Mouse (Mus musculus): Measurements from ENCODE around the gene Fbxl12. TPM values are rescaled to one million over a fixed set of nuclear protein-coding genes. Genes with fewer than 3 reads are reported as not detected.

The Fbxl12 gene
- polyA plus RNA-seq, 1 experiment from 2014 or later = 18.3 TPM

GRCm38 (mm10) chr9:20668065-20668464 lies 23.5 kb upstream of the Fbxl12 start:
- H3K4me3 ChIP-seq = no peak overlapping the region
- no peak overlapping the region for H3K27ac ChIP-seq
- peaks cover 19% of the 10 kb centered on the region for H3K36me3 ChIP-seq
- WGBS = 96% methylated on average over 22 of the region's 22 CpGs
- ATAC-seq (ENCODE audit: low FRiP score) = no peak
- no peak overlapping the region for H3K4me2 ChIP-seq (replicated peaks)
- H3K4me1 ChIP-seq = peaks cover 40% of the 10 kb centered on the region
- no peaks in the 10 kb centered on the region for H3K27me3 ChIP-seq
- no peaks in the 10 kb centered on the region for H3K9me3 ChIP-seq (replicated peaks)
- no peak overlapping the region for H3K9ac ChIP-seq

GRCm38 (mm10) chr9:20666510-20667034 lies 22.0 kb upstream of the Fbxl12 start:
- H3K4me1 ChIP-seq = peaks cover 50% of the 10 kb centered on the region
- H3K36me3 ChIP-seq = peaks cover 32% of the 10 kb centered on the region
- H3K9ac ChIP-seq = no peak overlapping the region
- H3K4me2 ChIP-seq (replicated peaks) = no peak overlapping the region
- peak overlapping the region; percentile 68 for H3K27ac ChIP-seq
- ATAC-seq (ENCODE audit: low FRiP score) = no peak
- WGBS = 12% methylated on average over 7 of the region's 7 CpGs
- no peak overlapping the region for H3K4me3 ChIP-seq
- no peaks in the 10 kb centered on the region for H3K27me3 ChIP-seq
- H3K9me3 ChIP-seq (replicated peaks) = no peaks in the 10 kb centered on the region

GRCm38 (mm10) chr9:20665925-20666324 lies 21.4 kb upstream of the Fbxl12 start:
- WGBS = 23% methylated on average over 8 of the region's 8 CpGs
- Histone ChIP-seq H3K4me3 (no peak overlapping the region), H3K4me1 (peaks cover 50% of the 10 kb centered on the region), H3K9ac (no peak overlapping the region), H3K9me3 (replicated peaks) (no peaks in the 10 kb centered on the region), H3K4me2 (replicated peaks) (no peak overlapping the region), H3K27me3 (no peaks in the 10 kb centered on the region), H3K36me3 (peaks cover 36% of the 10 kb centered on the region), H3K27ac (peak overlapping the region; percentile 68)
- ATAC-seq (ENCODE audit: low FRiP score) = peak; percentile 32

- Histone ChIP-seq H3K4me1 (peaks cover 50% of the 10 kb centered on the region), H3K4me3 (no peak overlapping the region), H3K4me2 (replicated peaks) (no peak overlapping the region), H3K27me3 (no peaks in the 10 kb centered on the region), H3K27ac (peak overlapping the region; percentile 68), H3K9me3 (replicated peaks) (no peaks in the 10 kb centered on the region), H3K36me3 (peaks cover 43% of the 10 kb centered on the region), H3K9ac (no peak overlapping the region)
- 75% methylated on average over 5 of the region's 5 CpGs for WGBS
- ATAC-seq (ENCODE audit: low FRiP score) = no peak
Observed at GRCm38 (mm10) chr9:20664982-20665637, 20.5 kb upstream of the Fbxl12 start.

GRCm38 (mm10) chr9:20664366-20664765 lies 19.8 kb upstream of the Fbxl12 start:
- Histone ChIP-seq H3K36me3 (peaks cover 50% of the 10 kb centered on the region), H3K4me3 (no peak overlapping the region), H3K9me3 (replicated peaks) (no peaks in the 10 kb centered on the region), H3K4me1 (peaks cover 50% of the 10 kb centered on the region), H3K27me3 (no peaks in the 10 kb centered on the region), H3K4me2 (replicated peaks) (no peak overlapping the region), H3K9ac (no peak overlapping the region), H3K27ac (peak overlapping the region; percentile 68)
- 60% methylated on average over 2 of the region's 2 CpGs for WGBS
- ATAC-seq (ENCODE audit: low FRiP score) = peak; percentile 35

- WGBS = 81% methylated on average over 2 of the region's 2 CpGs
- peaks cover 54% of the 10 kb centered on the region for H3K36me3 ChIP-seq
- no peaks in the 10 kb centered on the region for H3K27me3 ChIP-seq
- H3K4me2 ChIP-seq (replicated peaks) = 0 out of 2 replicates have a peak overlapping the region, but pooled peaks have one; percentile 4
- H3K9me3 ChIP-seq (replicated peaks) = no peaks in the 10 kb centered on the region
- peak; percentile 16 for ATAC-seq (ENCODE audit: low FRiP score)
- H3K4me1 ChIP-seq = peaks cover 50% of the 10 kb centered on the region
- H3K9ac ChIP-seq = 0 out of 2 replicates have a peak overlapping the region, but pooled peaks have one; percentile 6
- H3K4me3 ChIP-seq = no peak overlapping the region
- peak overlapping the region; percentile 68 for H3K27ac ChIP-seq
Observed at GRCm38 (mm10) chr9:20663956-20664355, 19.4 kb upstream of the Fbxl12 start.

- peak; percentile 45 for ATAC-seq (ENCODE audit: low FRiP score)
- peak overlapping the region; percentile 15; the same call in 1 of the 2 replicates for H3K9ac ChIP-seq
- no peaks in the 10 kb centered on the region for H3K9me3 ChIP-seq (replicated peaks)
- WGBS = 65% methylated on average over 8 of the region's 8 CpGs
- H3K36me3 ChIP-seq = peaks cover 61% of the 10 kb centered on the region
- no peak overlapping the region for H3K4me2 ChIP-seq (replicated peaks)
- H3K27me3 ChIP-seq = no peaks in the 10 kb centered on the region
- H3K4me3 ChIP-seq = no peak overlapping the region
- peaks cover 50% of the 10 kb centered on the region for H3K4me1 ChIP-seq
- H3K27ac ChIP-seq = peak overlapping the region; percentile 68
Observed at GRCm38 (mm10) chr9:20662874-20663273, 18.3 kb upstream of the Fbxl12 start.

- Histone ChIP-seq H3K36me3 (peaks cover 66% of the 10 kb centered on the region), H3K9ac (no peak overlapping the region), H3K9me3 (replicated peaks) (no peaks in the 10 kb centered on the region), H3K4me3 (no peak overlapping the region), H3K27ac (peak overlapping the region; percentile 68), H3K27me3 (no peaks in the 10 kb centered on the region), H3K4me2 (replicated peaks) (no peak overlapping the region), H3K4me1 (peaks cover 50% of the 10 kb centered on the region)
- 58% methylated on average over 3 of the region's 3 CpGs for WGBS
- ATAC-seq (ENCODE audit: low FRiP score) = 0 out of 2 replicates have a peak, but pooled peaks have one; percentile 17
Observed at GRCm38 (mm10) chr9:20662325-20662724, 17.8 kb upstream of the Fbxl12 start.

- Histone ChIP-seq H3K4me2 (replicated peaks) (no peak overlapping the region), H3K9me3 (replicated peaks) (no peaks in the 10 kb centered on the region), H3K27ac (no peak overlapping the region), H3K9ac (no peak overlapping the region), H3K36me3 (peaks cover 75% of the 10 kb centered on the region), H3K27me3 (no peaks in the 10 kb centered on the region), H3K4me3 (no peak overlapping the region), H3K4me1 (peaks cover 28% of the 10 kb centered on the region)
- ATAC-seq (ENCODE audit: low FRiP score) = no peak
- WGBS = 91% methylated on average over 3 of the region's 3 CpGs
Observed at GRCm38 (mm10) chr9:20657546-20657945, 13.0 kb upstream of the Fbxl12 start.

- Histone ChIP-seq H3K9ac (no peak overlapping the region), H3K27me3 (no peaks in the 10 kb centered on the region), H3K27ac (no peak overlapping the region), H3K9me3 (replicated peaks) (no peaks in the 10 kb centered on the region), H3K36me3 (peaks cover 49% of the 10 kb centered on the region), H3K4me3 (no peak overlapping the region), H3K4me1 (peaks cover 32% of the 10 kb centered on the region), H3K4me2 (replicated peaks) (peak overlapping the region; percentile 83; the same call in 1 of the 2 replicates)
- WGBS = 92% methylated on average over 3 of the region's 3 CpGs
- no peak for ATAC-seq (ENCODE audit: low FRiP score)
Observed at GRCm38 (mm10) chr9:20653859-20654258, 9.3 kb upstream of the Fbxl12 start.

- peak overlapping the region; percentile 92 for H3K4me3 ChIP-seq
- 0% methylated on average over 25 of the region's 25 CpGs for WGBS
- H3K36me3 ChIP-seq = peaks cover 48% of the 10 kb centered on the region
- peaks cover 32% of the 10 kb centered on the region for H3K4me1 ChIP-seq
- peak overlapping the region; percentile 89 for H3K9ac ChIP-seq
- H3K4me2 ChIP-seq (replicated peaks) = peak overlapping the region; percentile 83
- ATAC-seq (ENCODE audit: low FRiP score) = no peak; the same call in 1 of the 2 replicates
- H3K27me3 ChIP-seq = no peaks in the 10 kb centered on the region
- no peaks in the 10 kb centered on the region for H3K9me3 ChIP-seq (replicated peaks)
- no peak overlapping the region; the same call in 1 of the 2 replicates for H3K27ac ChIP-seq
Observed at GRCm38 (mm10) chr9:20652260-20652658, 7.7 kb upstream of the Fbxl12 start.

GRCm38 (mm10) chr9:20651602-20652259 lies 7.2 kb upstream of the Fbxl12 start, which contains the start of gene Pin1:
Pin1 (plus strand) TSS chr9:20652095.
- H3K27ac ChIP-seq = peak within 1 kb of the TSS; percentile 68
- H3K36me3 ChIP-seq = peaks cover 48% of the 10 kb centered on the region
- peak within 1 kb of the TSS; percentile 83 for H3K4me2 ChIP-seq (replicated peaks)
- peaks cover 32% of the 10 kb centered on the region for H3K4me1 ChIP-seq
- peak within 1 kb of the TSS; percentile 89 for H3K9ac ChIP-seq
- peak; percentile 100 for ATAC-seq (ENCODE audit: low FRiP score)
- peak within 1 kb of the TSS; percentile 92 for H3K4me3 ChIP-seq
- no peaks in the 10 kb centered on the region for H3K9me3 ChIP-seq (replicated peaks)
- WGBS = under 1% methylated on average over 45 of the region's 45 CpGs
- H3K27me3 ChIP-seq = no peaks in the 10 kb centered on the region

All from hindbrain, embryonic 12.5 days (tissue).